Mouse (Mus musculus): ENCODE measurements around the gene Rbfox3.

DNA sequence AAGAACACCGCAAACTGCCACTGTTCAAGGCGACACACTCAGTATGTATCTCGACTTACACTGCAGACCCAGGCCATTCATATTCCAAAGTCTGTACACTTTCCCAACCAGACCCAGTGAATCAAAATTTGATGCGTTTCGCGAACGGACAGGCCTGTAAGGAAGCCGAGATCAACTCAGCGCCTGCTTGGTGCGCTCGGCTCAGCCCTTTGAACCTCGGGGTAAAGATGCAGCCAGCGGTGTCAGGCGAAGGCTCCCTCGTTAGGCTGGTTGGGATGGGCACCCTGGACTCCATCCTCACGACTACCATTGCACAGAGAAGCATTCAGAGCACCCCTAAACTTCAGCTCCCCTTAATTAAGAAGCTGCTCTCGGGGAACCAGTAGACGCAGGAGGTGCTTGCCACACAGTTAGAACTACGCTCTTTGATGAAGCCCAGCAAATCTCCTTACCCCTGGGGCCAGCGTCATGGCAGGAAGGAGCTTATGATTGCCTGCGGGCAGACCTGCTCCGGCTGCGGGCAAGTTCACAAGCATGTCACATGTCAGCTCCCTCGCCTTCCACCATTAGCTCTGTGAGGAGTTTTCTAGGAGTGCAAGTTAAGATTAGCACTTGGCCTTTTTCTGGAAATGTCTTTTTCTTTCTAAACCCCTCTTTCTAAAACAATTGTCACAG, 231.5 kb downstream of the Rbfox3 start:
- TF ChIP-seq CTCF (IDR thresholded peaks at IDR 0.05; ENCODE audit: control insufficient read depth, insufficient read depth, low read length), result no peak
- no peak for TF ChIP-seq POLR2A (IDR thresholded peaks at IDR 0.05; ENCODE audit: borderline replicate concordance, control insufficient read depth, low read depth, low read length)
